Mouse (Mus musculus): Measurements from ENCODE around the gene Hoga1. TPM values are rescaled to one million over a fixed set of nuclear protein-coding genes. Genes with fewer than 3 reads are reported as not detected.

The Hoga1 gene
- total RNA-seq, 2 experiments from 2014 or later = 4.9 to 5.0 TPM

- DNase-seq (ENCODE audit: low spot score in 2 of 2) = no peak
These were observed 23.5 kb upstream of the Hoga1 start for GRCm38 (mm10) chr19:42021681-42022541.

- DNase-seq (ENCODE audit: low spot score in 2 of 2) = no peak
These were observed 22.9 kb upstream of the Hoga1 start for GRCm38 (mm10) chr19:42022542-42022848.

- peak; percentile 82 to 83 for DNase-seq (ENCODE audit: low spot score in 2 of 2)
These were observed 19.3 kb upstream of the Hoga1 start for GRCm38 (mm10) chr19:42026158-42026557.

- DNase-seq (ENCODE audit: low spot score in 2 of 2) = no peak
These were observed 14.3 kb upstream of the Hoga1 start for GRCm38 (mm10) chr19:42031112-42031511.

GRCm38 (mm10) chr19:42033611-42034010, 11.8 kb upstream of the Hoga1 start:
- no peak for DNase-seq (ENCODE audit: low spot score in 2 of 2)

GRCm38 (mm10) chr19:42034146-42034775, 11.1 kb upstream of the Hoga1 start:
- no peak for DNase-seq (ENCODE audit: low spot score in 2 of 2)

GRCm38 (mm10) chr19:42034881-42035455, 10.4 kb upstream of the Hoga1 start:
- DNase-seq (ENCODE audit: low spot score in 2 of 2) = peak in 1 of 2 experiments; percentile 35

GRCm38 (mm10) chr19:42035456-42036248, 9.8 kb upstream of the Hoga1 start, which contains the start of gene Ankrd2:
Gene Ankrd2 (plus strand): TSS chr19:42036000.
- peak; percentile 77 to 79 for DNase-seq (ENCODE audit: low spot score in 2 of 2)

GRCm38 (mm10) chr19:42036357-42036756, 9.1 kb upstream of the Hoga1 start:
- no peak for DNase-seq (ENCODE audit: low spot score in 2 of 2)

GRCm38 (mm10) chr19:42037167-42037702, 8.2 kb upstream of the Hoga1 start:
- no peak for DNase-seq (ENCODE audit: low spot score in 2 of 2)

- DNase-seq (ENCODE audit: low spot score in 2 of 2) = no peak
These were observed 7.1 kb upstream of the Hoga1 start for GRCm38 (mm10) chr19:42038310-42038709.

- DNase-seq (ENCODE audit: low spot score in 2 of 2) = no peak
These were observed 1.4 kb upstream of the Hoga1 start for GRCm38 (mm10) chr19:42043988-42044387.

GRCm38 (mm10) chr19:42050251-42050650, 4.8 kb downstream of the Hoga1 start:
- no peak for DNase-seq (ENCODE audit: low spot score in 2 of 2)

GRCm38 (mm10) chr19:42051351-42051750, 5.9 kb downstream of the Hoga1 start:
- no peak for DNase-seq (ENCODE audit: low spot score in 2 of 2)

GRCm38 (mm10) chr19:42051948-42052347, 6.5 kb downstream of the Hoga1 start, which contains the start of gene 4933411K16Rik:
Gene 4933411K16Rik (plus strand): TSS chr19:42052248.
- no peak for DNase-seq (ENCODE audit: low spot score in 2 of 2)

GRCm38 (mm10) chr19:42054255-42054654, 8.8 kb downstream of the Hoga1 start:
- DNase-seq (ENCODE audit: low spot score in 2 of 2) = no peak

GRCm38 (mm10) chr19:42055881-42056280, 10.5 kb downstream of the Hoga1 start:
- no peak for DNase-seq (ENCODE audit: low spot score in 2 of 2)

- DNase-seq (ENCODE audit: low spot score in 2 of 2) = no peak
These were observed 11.5 kb downstream of the Hoga1 start for GRCm38 (mm10) chr19:42056719-42057409.

GRCm38 (mm10) chr19:42058426-42058825, 13.0 kb downstream of the Hoga1 start:
- peak in 1 of 2 experiments; percentile 22 for DNase-seq (ENCODE audit: low spot score in 2 of 2)

GRCm38 (mm10) chr19:42061443-42061842, 16.0 kb downstream of the Hoga1 start:
- DNase-seq (ENCODE audit: low spot score in 2 of 2) = no peak
